Mouse (Mus musculus) forebrain, embryonic 10.5 days (tissue): Measurements from ENCODE around the gene St6galnac3. TPM values are rescaled to one million over a fixed set of nuclear protein-coding genes. Genes with fewer than 3 reads are reported as not detected.

Experiments used
- DNase-seq: peaks from one replicate; pipeline ENCODE4 v3.0.0-alpha.2; 2017; ENCODE audit warnings: low spot score; ENCODE audit errors: extremely low spot score
- H3K27ac ChIP-seq: fragments of 300-500 bp; sonication (generic); 2 replicates; pipeline ENCODE4 v1.5.1; 2016; ENCODE audit warnings: mild to moderate bottlenecking
- H3K27me3 ChIP-seq: fragments of 300-500 bp; sonication (generic); 2 replicates; pipeline ENCODE4 v1.6.1; 2016; ENCODE audit warnings: mild to moderate bottlenecking; ENCODE audit not compliant: poor library complexity, severe bottlenecking
- H3K36me3 ChIP-seq: fragments of 300-500 bp; sonication (generic); replicated peaks from 2 replicates; pipeline ENCODE4 v1.6.1; 2016; ENCODE audit warnings: mild to moderate bottlenecking, moderate library complexity
- H3K4me1 ChIP-seq: fragments of 300-500 bp; sonication (generic); 2 replicates; pipeline ENCODE4 v1.6.1; 2016
- H3K4me3 ChIP-seq: fragments of 300-500 bp; sonication (generic); 2 replicates; pipeline ENCODE4 v1.5.1; 2016; ENCODE audit warnings: mild to moderate bottlenecking, moderate library complexity
- H3K9me3 ChIP-seq: fragments of 300-500 bp; sonication (generic); 2 replicates; pipeline ENCODE4 v1.6.1; 2016; ENCODE audit warnings: mild to moderate bottlenecking, moderate library complexity
- WGBS: fragments of 180-500 bp; shearing (Covaris S2); methylation state at CpG from one replicate; pipeline ENCODE4 v1.1.7; 2016; 5-methylcytosine and 5-hydroxymethylcytosine counted together
- polyA plus RNA-seq: library from polyadenylated mRNA; unstranded; fragments of >200 nt; fragmentation: Nextera tagmentation; extraction: Ambion mirVana; gene quantifications from 2 replicates; pipeline ENCODE4 v1.2.1, GENCODE M21; 2016

The St6galnac3 gene
- polyA plus RNA-seq, 1 experiment from 2014 or later: 40.0 TPM

DNA sequence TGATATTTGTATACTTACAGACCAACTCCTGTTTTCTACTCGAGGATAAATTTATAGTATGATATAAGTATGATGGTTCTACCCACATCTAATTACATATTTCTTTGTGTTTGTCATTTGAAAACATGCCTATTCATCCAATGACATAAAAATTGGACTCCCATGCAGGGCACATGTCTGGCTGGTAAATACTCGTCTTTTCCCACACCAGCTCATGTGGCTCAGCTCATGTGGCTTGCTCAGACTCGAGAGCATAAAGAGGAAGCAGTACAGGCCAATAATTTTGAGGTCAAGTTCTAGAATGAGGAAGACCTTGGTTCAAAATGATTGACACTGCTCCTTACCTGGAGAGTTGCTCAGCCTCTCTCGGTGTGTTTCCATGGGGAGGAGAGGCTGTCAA lies 416.6 kb downstream of the St6galnac3 start:
- WGBS: 88% methylated on average over 4 of the region's 4 CpGs
- H3K9me3 ChIP-seq: 0 out of 2 replicates have a peak, but pooled peaks cover under 1% of the 10 kb centered on the region
- no peaks in the 10 kb centered on the region for H3K27me3 ChIP-seq
- no peaks in the 10 kb centered on the region for H3K4me1 ChIP-seq
- no peak overlapping the region for H3K27ac ChIP-seq
- no peak for DNase-seq
- no peak overlapping the region for H3K4me3 ChIP-seq
- H3K36me3 ChIP-seq: no peaks in the 10 kb centered on the region

DNA sequence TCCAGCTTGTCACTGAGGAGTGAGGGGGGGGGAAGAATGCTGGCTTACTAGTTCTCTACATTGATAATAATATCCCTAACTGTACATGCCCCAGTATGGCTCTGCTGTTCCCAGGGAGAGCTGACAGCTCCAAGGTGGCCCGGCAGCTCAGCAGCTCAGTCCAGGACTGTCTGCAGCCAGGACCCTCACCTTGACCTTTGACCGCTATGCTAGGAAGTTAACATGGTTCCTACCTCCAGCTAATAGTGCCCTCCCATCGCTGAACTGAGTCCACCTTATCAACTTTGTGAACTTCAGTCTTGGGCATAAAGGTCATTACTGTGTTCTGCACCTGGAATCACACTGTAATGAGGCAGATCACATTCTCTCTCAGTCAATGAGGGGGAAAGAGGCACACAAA lies 419.8 kb downstream of the St6galnac3 start:
- no peaks in the 10 kb centered on the region for H3K36me3 ChIP-seq
- no peaks in the 10 kb centered on the region for H3K9me3 ChIP-seq
- no peak for DNase-seq
- WGBS: 82% methylated on average over 3 of the region's 3 CpGs
- no peak overlapping the region for H3K4me3 ChIP-seq
- H3K27me3 ChIP-seq: no peaks in the 10 kb centered on the region
- H3K4me1 ChIP-seq: no peaks in the 10 kb centered on the region
- no peak overlapping the region for H3K27ac ChIP-seq

DNA sequence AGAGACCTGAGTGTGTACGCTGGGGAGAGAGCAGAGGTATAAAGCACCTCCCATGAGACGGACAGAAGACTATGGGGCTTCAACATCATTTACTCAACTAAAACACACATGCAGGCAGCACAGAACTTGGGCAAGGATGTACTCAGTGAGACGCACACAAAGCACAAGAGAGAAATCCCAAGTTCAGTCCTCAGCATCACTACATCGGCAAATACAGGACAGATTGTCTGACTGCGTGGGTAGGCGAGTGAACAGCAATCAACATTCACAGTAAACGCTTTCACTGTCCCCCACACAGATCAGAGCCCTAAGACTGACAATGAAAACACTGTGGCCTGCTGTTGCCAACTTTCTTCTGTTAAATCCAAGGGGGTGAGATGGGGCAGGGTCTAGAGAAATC lies 422.6 kb downstream of the St6galnac3 start:
- DNase-seq: no peak
- no peak overlapping the region for H3K4me3 ChIP-seq
- no peak overlapping the region for H3K27ac ChIP-seq
- H3K27me3 ChIP-seq: no peaks in the 10 kb centered on the region
- no peaks in the 10 kb centered on the region for H3K36me3 ChIP-seq
- WGBS: 94% methylated on average over 7 of the region's 7 CpGs
- no peaks in the 10 kb centered on the region for H3K9me3 ChIP-seq
- no peaks in the 10 kb centered on the region for H3K4me1 ChIP-seq

DNA sequence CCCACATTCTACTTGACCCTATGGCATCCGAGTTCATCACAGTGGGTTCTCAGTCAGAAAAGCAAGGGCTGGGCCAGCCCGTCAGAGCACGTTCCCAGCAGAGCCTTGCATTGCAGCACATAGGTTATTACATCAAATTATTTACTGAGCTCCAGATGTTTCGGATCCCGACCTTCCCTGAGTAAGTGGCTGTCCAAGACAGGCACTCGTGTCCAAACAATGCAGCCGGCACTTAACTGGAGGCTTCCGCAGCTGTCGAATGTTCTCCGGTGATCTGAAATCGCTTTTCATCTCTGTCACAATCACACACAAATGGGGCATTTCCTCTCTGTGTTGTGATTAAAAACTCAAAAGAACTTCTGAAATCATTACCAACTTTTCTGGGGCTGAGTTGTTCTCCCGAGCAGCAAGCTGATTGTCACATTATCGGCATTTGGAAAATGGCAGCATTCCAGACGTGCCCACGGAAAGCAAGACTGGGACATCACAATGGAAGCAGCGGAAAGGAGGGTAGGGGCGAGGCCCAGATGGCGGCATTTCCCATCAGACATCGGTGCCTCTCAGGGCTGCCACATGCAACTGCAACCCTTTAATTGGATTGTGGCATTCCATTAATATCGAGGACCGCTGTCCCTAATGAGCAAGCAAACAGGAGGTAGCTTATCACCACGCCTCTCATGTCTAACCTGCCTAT lies 428.5 kb downstream of the St6galnac3 start:
- Histone ChIP-seq H3K36me3 (no peaks in the 10 kb centered on the region), H3K4me1 (peaks cover 12% of the 10 kb centered on the region), H3K27me3 (no peaks in the 10 kb centered on the region), H3K4me3 (no peak overlapping the region), H3K9me3 (no peaks in the 10 kb centered on the region), H3K27ac (peak overlapping the region; percentile 58; the same call in 1 of the 2 replicates)
- DNase-seq: no peak
- WGBS: 83% methylated on average over 22 of the region's 22 CpGs

DNA sequence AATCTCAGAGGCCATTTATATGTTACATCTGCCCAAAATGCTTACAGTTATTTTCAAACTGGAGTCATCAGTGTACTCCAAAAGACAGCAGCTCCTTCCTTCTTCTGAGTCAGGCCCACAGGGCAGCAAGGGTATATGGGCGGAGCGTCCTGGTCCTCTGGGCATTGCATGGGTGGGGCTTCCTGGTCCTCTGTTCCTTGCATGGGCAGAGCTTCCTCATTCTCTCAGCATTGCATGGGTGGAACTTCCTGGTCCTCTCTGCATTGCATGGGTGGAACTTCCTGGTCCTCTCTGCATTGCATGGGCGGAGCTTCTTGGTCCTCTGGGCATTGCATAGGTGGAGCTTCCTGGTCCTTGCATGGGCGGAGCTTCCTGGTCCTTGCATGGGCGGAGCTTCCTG lies 432.1 kb downstream of the St6galnac3 start:
- Histone ChIP-seq H3K36me3 (no peaks in the 10 kb centered on the region), H3K27ac (no peak overlapping the region), H3K27me3 (no peaks in the 10 kb centered on the region), H3K4me3 (no peak overlapping the region), H3K9me3 (no peaks in the 10 kb centered on the region), H3K4me1 (peaks cover 17% of the 10 kb centered on the region)
- WGBS: 91% methylated on average over 5 of the region's 5 CpGs
- DNase-seq: no peak

DNA sequence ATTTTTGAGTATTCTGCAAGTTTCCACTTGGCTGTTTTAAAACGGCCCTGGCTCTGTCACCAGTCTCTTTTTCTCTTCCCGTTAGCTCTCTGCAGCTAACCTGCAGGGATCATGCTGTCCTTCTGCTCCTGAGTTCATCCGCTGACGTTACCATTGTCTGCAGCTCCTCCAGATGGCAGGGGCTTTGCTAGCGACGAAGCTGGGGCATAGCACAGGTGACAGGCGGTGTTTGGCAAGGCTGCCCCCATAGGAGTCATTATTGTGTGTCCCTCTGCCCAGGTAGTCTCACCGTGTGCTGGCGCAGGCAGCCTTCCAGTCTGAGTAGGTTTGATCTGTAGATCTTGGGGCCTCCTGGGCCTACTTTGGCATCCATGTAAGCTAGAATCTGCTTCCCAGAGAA lies 432.6 kb downstream of the St6galnac3 start:
- Histone ChIP-seq H3K4me3 (no peak overlapping the region), H3K27ac (no peak overlapping the region), H3K4me1 (peaks cover 17% of the 10 kb centered on the region), H3K9me3 (no peaks in the 10 kb centered on the region), H3K36me3 (no peaks in the 10 kb centered on the region), H3K27me3 (no peaks in the 10 kb centered on the region)
- WGBS: 81% methylated on average over 9 of the region's 9 CpGs
- DNase-seq: no peak

DNA sequence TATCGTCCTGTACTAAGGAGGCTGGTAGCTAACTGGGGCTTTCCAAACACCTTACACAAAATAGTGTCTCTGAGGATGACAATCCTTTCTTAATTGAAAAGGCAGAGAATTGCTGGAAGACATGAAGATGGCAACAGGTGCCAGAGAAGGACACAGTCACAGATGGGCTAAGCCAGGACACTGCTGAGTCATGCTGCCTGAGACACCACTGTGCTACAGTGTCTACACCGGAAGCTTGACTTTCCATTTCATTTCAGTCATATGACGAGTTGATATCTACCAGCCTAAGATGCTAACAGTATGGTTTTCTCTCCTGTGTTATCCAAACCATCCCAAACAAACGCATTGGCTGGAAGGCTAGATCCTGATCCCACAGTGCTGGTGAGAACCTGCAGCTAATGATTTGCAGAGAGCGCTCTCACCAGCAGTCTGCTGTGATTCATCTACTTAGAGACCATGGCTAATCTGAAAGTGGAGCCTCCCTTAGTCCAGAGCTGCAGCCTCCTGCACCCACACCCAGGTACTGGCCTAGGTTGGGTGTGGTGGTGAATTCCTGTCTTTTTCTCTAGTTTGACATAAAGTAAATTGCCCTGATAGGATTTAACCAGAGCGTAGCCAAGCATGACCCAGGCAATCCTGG lies 433.4 kb downstream of the St6galnac3 start:
- DNase-seq: no peak
- no peak overlapping the region for H3K27ac ChIP-seq
- 86% methylated on average over 6 of the region's 6 CpGs for WGBS
- H3K9me3 ChIP-seq: no peaks in the 10 kb centered on the region
- H3K27me3 ChIP-seq: no peaks in the 10 kb centered on the region
- peaks cover 11% of the 10 kb centered on the region for H3K4me1 ChIP-seq
- H3K36me3 ChIP-seq: no peaks in the 10 kb centered on the region
- no peak overlapping the region for H3K4me3 ChIP-seq

DNA sequence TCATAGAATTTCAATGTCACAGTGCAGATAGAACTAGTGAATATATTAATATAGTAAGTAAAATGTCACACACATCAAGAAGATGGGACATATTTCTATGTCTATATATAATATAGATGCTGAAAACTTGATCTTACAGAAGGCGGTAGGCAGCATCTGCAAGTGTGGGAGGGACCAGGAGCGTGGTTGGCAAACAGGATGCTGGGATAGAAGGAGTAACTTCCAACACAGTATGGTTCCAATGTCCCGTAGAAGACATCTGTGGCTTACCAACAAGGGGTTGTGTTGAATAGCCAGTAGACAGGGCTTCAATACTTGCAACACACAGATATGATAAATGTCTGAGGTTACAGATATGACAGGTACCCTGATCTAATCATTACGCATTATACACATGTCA lies 435.0 kb downstream of the St6galnac3 start:
- WGBS: 96% methylated on average over 4 of the region's 4 CpGs
- Histone ChIP-seq H3K36me3 (no peaks in the 10 kb centered on the region), H3K4me1 (peaks cover 10% of the 10 kb centered on the region), H3K4me3 (no peak overlapping the region), H3K9me3 (no peaks in the 10 kb centered on the region), H3K27me3 (no peaks in the 10 kb centered on the region), H3K27ac (no peak overlapping the region)
- no peak for DNase-seq

DNA sequence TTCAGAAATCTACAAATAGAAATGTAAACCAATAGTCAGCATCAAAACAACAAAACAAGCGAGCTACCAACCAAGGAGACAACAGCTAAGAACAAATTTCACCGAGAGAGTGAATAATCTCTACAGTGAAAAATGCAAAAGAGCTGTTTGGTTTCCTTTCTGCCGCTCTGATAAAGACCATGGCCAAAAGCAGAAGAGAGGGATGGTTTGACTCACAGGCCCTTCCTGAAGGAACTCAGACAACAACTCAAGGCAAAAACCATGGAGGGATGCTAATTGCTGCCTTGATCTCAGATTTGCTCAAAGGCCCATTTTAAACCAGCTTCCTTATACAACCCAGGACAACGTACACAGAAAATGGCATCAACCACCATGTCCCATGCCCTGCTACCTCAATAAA lies 437.4 kb downstream of the St6galnac3 start:
- 98% methylated on average over 4 of the region's 4 CpGs for WGBS
- Histone ChIP-seq H3K27ac (no peak overlapping the region), H3K36me3 (no peaks in the 10 kb centered on the region), H3K9me3 (no peaks in the 10 kb centered on the region), H3K4me1 (peaks cover 19% of the 10 kb centered on the region), H3K4me3 (no peak overlapping the region), H3K27me3 (peaks cover 2% of the 10 kb centered on the region; the same call in 1 of the 2 replicates)
- no peak for DNase-seq

DNA sequence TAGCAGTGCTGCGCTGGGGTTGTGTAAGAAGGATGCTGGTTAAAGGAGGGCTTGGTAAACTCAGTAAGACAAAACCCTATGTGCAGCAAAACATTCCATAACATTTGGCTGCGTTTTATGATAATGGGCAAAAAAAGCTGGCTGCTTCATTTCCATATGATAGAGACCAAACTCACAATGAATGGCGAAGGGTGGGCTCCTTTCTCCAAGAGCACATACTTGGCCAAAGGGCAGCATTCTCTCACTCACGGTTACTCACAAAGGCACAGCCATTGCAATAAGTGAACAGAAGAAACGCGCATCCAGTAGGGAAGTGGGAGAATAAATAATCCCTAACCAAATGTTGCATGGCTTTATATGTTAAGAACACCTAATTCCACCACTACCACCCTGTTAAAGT lies 437.9 kb downstream of the St6galnac3 start:
- Histone ChIP-seq H3K4me3 (no peak overlapping the region), H3K4me1 (peaks cover 19% of the 10 kb centered on the region), H3K27me3 (peaks cover 7% of the 10 kb centered on the region), H3K36me3 (no peaks in the 10 kb centered on the region), H3K27ac (no peak overlapping the region), H3K9me3 (no peaks in the 10 kb centered on the region)
- no peak for DNase-seq
- WGBS: 92% methylated on average over 6 of the region's 6 CpGs

DNA sequence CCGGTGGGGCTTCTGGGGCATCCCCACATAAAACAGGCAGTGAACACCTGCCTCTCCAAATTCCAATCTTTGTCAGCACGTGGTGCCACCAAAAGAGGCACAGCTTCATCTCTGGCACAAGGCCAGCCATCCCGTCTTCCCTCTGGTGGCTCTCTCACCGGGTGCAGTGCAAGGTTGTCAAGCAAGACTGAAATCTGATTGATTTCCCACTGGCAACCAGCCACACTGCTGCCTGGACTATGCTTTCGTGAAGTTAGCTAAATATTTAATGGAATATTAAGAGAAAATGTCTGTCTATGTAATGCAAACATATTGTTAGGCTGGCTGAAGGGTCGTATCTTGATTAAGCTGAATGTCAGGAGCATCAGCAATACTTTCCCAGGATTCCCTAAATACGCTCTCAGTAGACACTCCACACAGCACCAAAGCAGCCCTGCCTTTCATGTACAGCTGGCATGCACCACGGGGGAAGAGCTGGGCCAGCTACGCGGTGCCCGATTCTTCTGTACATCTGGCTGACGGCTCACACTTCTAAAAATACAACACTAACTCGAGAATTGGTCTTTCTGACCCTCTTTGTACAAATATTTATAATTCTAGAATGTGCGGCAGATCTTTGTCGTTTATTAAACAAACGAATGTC lies 442.7 kb downstream of the St6galnac3 start:
- peaks cover 46% of the 10 kb centered on the region for H3K27me3 ChIP-seq
- no peak for DNase-seq
- H3K4me1 ChIP-seq: peaks cover 36% of the 10 kb centered on the region
- 91% methylated on average over 16 of the region's 16 CpGs for WGBS
- no peak overlapping the region for H3K27ac ChIP-seq
- no peak overlapping the region for H3K4me3 ChIP-seq
- no peaks in the 10 kb centered on the region for H3K36me3 ChIP-seq
- H3K9me3 ChIP-seq: no peaks in the 10 kb centered on the region

DNA sequence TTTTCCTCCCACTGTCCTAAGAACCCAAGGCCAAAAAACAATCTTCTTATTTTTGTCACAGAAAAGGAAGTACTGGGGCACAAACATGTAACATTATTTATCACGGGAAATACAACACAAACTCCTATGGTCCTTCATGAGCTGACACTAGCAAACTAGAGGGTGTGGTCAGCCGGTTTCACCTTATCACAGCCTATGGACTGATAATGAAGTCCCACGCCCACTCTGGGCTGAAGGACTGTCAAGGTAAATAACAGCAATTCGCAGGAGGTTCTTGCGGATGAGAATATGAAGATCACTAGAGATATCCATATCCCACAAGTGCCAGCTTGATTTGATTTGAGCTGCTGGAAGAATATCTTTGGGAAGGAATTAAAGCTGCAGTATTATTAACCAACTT lies 446.7 kb downstream of the St6galnac3 start:
- no peak overlapping the region for H3K27ac ChIP-seq
- H3K4me3 ChIP-seq: no peak overlapping the region
- no peak for DNase-seq
- peaks cover 71% of the 10 kb centered on the region for H3K27me3 ChIP-seq
- peaks cover 14% of the 10 kb centered on the region for H3K9me3 ChIP-seq
- 90% methylated on average over 5 of the region's 5 CpGs for WGBS
- peaks cover 3% of the 10 kb centered on the region; the same call in 1 of the 2 replicates for H3K36me3 ChIP-seq
- peaks cover 35% of the 10 kb centered on the region for H3K4me1 ChIP-seq

DNA sequence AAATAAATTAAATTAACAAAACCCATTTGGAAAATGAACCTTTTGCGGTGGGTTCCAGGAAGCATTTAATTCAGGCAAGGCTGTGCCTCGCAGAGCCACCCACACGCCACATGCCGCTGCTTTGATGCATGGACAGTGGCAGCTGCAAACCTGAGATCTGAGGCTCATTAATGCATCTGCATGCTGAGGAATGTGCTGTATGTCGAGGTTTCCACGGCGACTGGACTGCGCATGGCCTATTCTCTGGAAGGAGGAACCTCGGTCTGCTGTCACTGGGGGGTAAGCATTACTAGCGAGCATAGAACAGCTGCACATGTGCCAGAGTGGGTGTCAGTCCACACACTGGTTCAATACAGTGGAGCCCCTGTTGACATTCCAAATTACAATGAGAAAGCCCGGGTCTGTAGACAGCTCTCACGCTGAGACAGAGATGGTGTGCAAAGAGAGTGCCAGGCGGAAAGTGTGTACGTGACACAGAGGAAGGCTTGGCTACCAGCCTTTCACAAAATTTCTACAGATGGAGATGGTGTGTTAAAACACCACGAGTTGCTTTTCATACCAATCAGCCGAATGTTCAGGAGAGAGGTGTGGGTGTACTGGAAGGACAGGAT lies 447.5 kb downstream of the St6galnac3 start:
- peak overlapping the region; percentile 27; the same call in 1 of the 2 replicates for H3K4me3 ChIP-seq
- H3K27ac ChIP-seq: peak overlapping the region; percentile 31; the same call in 1 of the 2 replicates
- H3K9me3 ChIP-seq: peaks cover 18% of the 10 kb centered on the region
- peaks cover 3% of the 10 kb centered on the region; the same call in 1 of the 2 replicates for H3K36me3 ChIP-seq
- WGBS: 31% methylated on average over 16 of the region's 16 CpGs
- peaks cover 68% of the 10 kb centered on the region for H3K27me3 ChIP-seq
- peaks cover 35% of the 10 kb centered on the region for H3K4me1 ChIP-seq
- DNase-seq: peak; percentile 73
